Mouse (Mus musculus): ENCODE measurements around the gene Phox2a. TPM values are rescaled to one million over a fixed set of nuclear protein-coding genes. Genes with fewer than 3 reads are reported as not detected.

Phox2a gene
- polyA plus RNA-seq, 1 experiment, result not detected

DNA sequence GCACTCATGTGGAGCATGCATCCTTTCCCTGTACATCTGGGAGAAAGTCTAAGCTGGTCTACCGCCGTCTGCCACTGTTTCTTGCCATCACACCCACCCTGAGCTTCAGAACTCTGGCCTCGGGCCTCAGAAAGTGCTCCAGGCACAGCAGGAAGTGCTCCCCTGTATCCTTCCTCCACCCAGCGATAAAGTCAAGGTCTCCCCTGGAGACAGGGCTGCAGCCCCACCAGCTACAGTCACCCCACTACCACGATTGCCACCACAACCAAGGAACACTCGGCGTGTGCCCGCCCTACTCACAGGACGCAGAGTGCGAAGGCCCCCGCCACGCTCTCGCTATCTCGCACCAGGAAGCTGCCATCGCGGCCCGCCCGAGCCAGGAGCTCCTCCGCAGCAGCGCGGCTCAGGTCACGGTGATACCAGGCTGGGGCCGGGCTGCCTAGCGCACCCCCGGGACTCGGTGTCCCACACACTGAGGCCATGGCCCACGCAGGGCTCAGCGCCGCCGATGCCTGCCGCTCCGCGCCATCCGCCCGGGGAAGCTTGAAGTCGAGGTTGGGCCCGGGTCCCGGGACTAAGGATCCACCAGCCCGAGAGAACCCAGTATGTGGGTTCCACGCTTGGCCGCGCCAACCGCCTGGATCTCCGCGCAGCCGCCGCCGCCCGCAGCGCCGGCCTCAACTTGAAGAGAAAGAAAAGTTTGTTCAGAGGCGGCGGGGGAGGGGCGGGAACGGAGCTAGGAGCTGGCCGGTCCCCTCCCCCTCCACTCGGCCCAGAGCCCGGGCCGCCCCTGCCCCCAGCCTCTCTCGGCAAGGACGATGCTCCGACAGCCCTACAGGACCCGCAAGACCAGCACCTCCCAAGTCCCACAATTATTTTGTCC, 18.4 kb downstream of the Phox2a start:
- Histone ChIP-seq H3K4me3 (ENCODE audit: insufficient read depth, low read length) (peak overlapping the region; percentile 63), H3K4me1 (ENCODE audit: control insufficient read depth, insufficient read depth, low read length) (no peaks in the 10 kb centered on the region), H3K27ac (ENCODE audit: insufficient read depth, low read length) (peak overlapping the region; percentile 75)
- TF ChIP-seq POLR2A (IDR thresholded peaks at IDR 0.05; ENCODE audit: extremely low read depth, insufficient read depth, low read length), result no peak
- no peak for TF ChIP-seq CTCF (IDR thresholded peaks at IDR 0.05; ENCODE audit: extremely low read depth, insufficient read depth, low read length)

DNA sequence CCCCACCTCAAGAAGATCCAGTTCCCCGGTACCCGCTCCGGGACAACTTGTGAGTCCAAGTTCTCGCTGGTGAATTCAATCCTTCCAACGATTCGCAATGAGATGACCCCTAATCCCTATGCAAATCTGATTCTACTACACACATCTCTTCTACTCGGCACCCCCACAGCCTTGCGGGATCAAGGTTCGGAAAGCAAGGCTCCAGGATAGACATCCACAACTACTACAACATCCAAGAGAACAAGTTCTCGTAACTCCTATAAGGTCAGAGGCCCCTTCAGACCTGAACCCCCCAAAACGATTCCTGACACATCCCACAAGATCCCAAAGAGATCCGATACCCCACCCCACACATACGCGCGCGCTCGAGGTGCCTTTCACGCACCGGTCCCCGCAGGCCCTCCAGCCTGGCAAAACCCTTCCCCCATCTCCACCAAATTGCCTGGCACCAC, 19.1 kb downstream of the Phox2a start:
- Histone ChIP-seq H3K27ac (ENCODE audit: insufficient read depth, low read length) (peak overlapping the region; percentile 74), H3K4me1 (ENCODE audit: control insufficient read depth, insufficient read depth, low read length) (no peaks in the 10 kb centered on the region)
- TF ChIP-seq POLR2A (IDR thresholded peaks at IDR 0.05; ENCODE audit: extremely low read depth, insufficient read depth, low read length) (no peak), CTCF (IDR thresholded peaks at IDR 0.05; ENCODE audit: extremely low read depth, insufficient read depth, low read length) (no peak)

DNA sequence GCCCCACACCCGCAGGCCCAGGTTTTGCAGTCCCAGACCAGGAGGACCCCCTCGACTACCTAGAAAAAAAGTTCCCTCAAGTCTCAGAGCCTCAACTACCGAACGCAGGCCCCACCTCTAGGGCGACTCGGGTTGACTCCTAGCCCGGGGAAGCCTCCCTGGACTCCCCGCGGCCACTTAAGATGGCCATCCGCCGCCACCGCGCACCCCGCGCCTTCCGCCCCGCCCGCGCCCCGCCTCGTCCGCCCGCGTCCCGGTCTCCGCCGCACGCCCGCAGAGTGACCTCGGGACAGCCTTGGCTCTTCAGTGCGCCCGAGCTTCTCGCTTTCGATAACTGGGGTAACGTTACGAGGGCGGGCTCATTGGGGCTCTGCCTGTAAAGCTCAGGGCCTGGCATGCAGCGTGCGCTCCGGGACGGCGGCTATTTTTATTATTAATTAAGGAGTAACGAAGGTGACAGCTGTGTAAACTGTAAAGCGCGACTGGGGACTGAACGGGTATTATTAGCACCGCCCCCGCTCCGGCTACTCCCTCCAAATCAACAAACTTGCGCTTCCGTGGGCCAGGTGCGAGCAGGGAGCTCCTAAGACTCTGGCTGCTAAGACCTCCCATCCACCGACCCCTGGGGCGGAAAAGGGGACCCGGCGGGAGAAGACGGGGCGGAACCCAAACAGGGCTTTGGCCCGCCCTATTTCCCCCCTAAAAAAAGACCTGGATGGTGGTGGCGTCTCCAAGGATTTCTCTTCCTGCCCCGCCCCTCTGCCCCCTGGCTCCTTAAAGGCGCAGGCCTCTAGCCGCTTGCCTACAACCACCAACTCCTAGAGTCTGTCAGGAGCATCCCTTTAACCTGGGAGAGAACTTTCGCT, 19.7 kb downstream of the Phox2a start, which contains the start of gene Inppl1:
Inppl1 (minus strand) TSS at position 624 of the 866 bp plus-strand sequence.
- no peak; the same call in 1 of the 2 replicates for TF ChIP-seq POLR2A (IDR thresholded peaks at IDR 0.05; ENCODE audit: extremely low read depth, insufficient read depth, low read length)
- 0 out of 2 replicates have a peak, but pooled peaks have one; percentile 2 for TF ChIP-seq CTCF (IDR thresholded peaks at IDR 0.05; ENCODE audit: extremely low read depth, insufficient read depth, low read length)
- H3K4me1 ChIP-seq (ENCODE audit: control insufficient read depth, insufficient read depth, low read length), result no peaks in the 10 kb centered on the region
- peak within 1 kb of the TSS; percentile 63 for H3K4me3 ChIP-seq (ENCODE audit: insufficient read depth, low read length)
- H3K27ac ChIP-seq (ENCODE audit: insufficient read depth, low read length), result peak within 1 kb of the TSS; percentile 74

More for the DNA sequence above, 19.1 kb downstream of the Phox2a start:
- peak overlapping the region; percentile 63 for H3K4me3 ChIP-seq (ENCODE audit: insufficient read depth, low read length)

- Histone ChIP-seq H3K4me1 (ENCODE audit: control insufficient read depth, insufficient read depth, low read length) (no peaks in the 10 kb centered on the region), H3K4me3 (ENCODE audit: insufficient read depth, low read length) (no peak overlapping the region), H3K27ac (ENCODE audit: insufficient read depth, low read length) (no peak overlapping the region)
- no peak for TF ChIP-seq CTCF (IDR thresholded peaks at IDR 0.05; ENCODE audit: extremely low read depth, insufficient read depth, low read length)
- TF ChIP-seq POLR2A (IDR thresholded peaks at IDR 0.05; ENCODE audit: extremely low read depth, insufficient read depth, low read length), result no peak
These were observed 26.1 kb downstream of the Phox2a start for GRCm38 (mm10) chr7:101844186-101844585.

GRCm38 (mm10) chr7:101847934-101848333, 29.8 kb downstream of the Phox2a start:
- no peak for TF ChIP-seq POLR2A (IDR thresholded peaks at IDR 0.05; ENCODE audit: extremely low read depth, insufficient read depth, low read length)
- TF ChIP-seq CTCF (IDR thresholded peaks at IDR 0.05; ENCODE audit: extremely low read depth, insufficient read depth, low read length), result no peak
- no peak overlapping the region for H3K4me3 ChIP-seq (ENCODE audit: insufficient read depth, low read length)

DNA sequence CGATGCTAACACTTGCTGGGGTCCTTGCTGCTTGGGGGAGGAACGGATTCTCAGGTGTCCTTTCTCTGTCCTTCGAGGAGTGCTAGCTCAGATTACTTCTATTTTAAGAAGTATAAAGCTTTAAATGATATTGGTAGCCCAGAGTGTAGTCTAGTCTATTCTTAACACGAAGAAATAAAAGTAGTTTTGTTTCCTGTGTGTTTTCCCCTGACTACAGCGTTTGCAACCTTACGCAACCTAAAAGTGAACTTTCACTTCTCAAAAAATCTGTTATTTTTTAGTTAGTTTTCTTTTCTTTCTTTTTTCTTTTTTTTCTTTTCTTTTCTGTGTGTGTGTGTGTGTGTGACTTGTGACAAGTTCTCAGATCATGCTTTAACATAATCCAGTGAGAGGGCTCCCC, 33.6 kb downstream of the Phox2a start:
- H3K4me3 ChIP-seq (ENCODE audit: insufficient read depth, low read length), result no peak overlapping the region
- H3K4me1 ChIP-seq (ENCODE audit: control insufficient read depth, insufficient read depth, low read length), result no peaks in the 10 kb centered on the region
- no peak for TF ChIP-seq CTCF (IDR thresholded peaks at IDR 0.05; ENCODE audit: extremely low read depth, insufficient read depth, low read length)
- TF ChIP-seq POLR2A (IDR thresholded peaks at IDR 0.05; ENCODE audit: extremely low read depth, insufficient read depth, low read length), result no peak
- no peak overlapping the region for H3K27ac ChIP-seq (ENCODE audit: insufficient read depth, low read length)

More at GRCm38 (mm10) chr7:101847934-101848333, 29.8 kb downstream of the Phox2a start:
- Histone ChIP-seq H3K4me1 (ENCODE audit: control insufficient read depth, insufficient read depth, low read length) (no peaks in the 10 kb centered on the region), H3K27ac (ENCODE audit: insufficient read depth, low read length) (no peak overlapping the region)

GRCm38 (mm10) chr7:101852846-101853245, 34.7 kb downstream of the Phox2a start:
- H3K27ac ChIP-seq (ENCODE audit: insufficient read depth, low read length), result no peak overlapping the region
- no peak for TF ChIP-seq POLR2A (IDR thresholded peaks at IDR 0.05; ENCODE audit: extremely low read depth, insufficient read depth, low read length)
- TF ChIP-seq CTCF (IDR thresholded peaks at IDR 0.05; ENCODE audit: extremely low read depth, insufficient read depth, low read length), result no peak

GRCm38 (mm10) chr7:101853816-101854215, 35.7 kb downstream of the Phox2a start:
- no peak for TF ChIP-seq CTCF (IDR thresholded peaks at IDR 0.05; ENCODE audit: extremely low read depth, insufficient read depth, low read length)
- no peak for TF ChIP-seq POLR2A (IDR thresholded peaks at IDR 0.05; ENCODE audit: extremely low read depth, insufficient read depth, low read length)
- no peak overlapping the region for H3K27ac ChIP-seq (ENCODE audit: insufficient read depth, low read length)
- no peak overlapping the region for H3K4me3 ChIP-seq (ENCODE audit: insufficient read depth, low read length)
- no peaks in the 10 kb centered on the region for H3K4me1 ChIP-seq (ENCODE audit: control insufficient read depth, insufficient read depth, low read length)

More at GRCm38 (mm10) chr7:101852846-101853245, 34.7 kb downstream of the Phox2a start:
- Histone ChIP-seq H3K4me1 (ENCODE audit: control insufficient read depth, insufficient read depth, low read length) (no peaks in the 10 kb centered on the region), H3K4me3 (ENCODE audit: insufficient read depth, low read length) (no peak overlapping the region)

DNA sequence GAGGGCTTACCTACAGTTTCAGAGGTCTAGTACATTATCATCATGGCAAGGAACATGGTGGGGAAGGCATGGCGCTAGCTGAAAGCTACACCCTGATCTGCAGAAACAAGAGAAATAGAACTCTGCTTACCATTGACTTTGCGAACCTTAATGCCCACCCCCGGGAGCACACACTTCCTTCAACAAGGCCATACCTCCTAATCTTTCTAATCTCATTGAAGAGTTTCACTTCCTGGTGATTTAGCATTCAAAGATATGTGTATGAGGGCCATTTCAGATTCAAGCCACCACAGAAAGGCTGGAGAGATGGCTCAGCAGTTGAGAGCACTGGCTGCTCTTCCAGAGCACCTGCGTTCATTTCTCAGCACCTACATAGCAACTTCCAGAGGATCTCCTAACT, 39.0 kb downstream of the Phox2a start, which contains the start of gene Folr2:
Folr2 (minus strand) TSS at position 101 of the 400 bp plus-strand sequence.
- Histone ChIP-seq H3K4me1 (ENCODE audit: control insufficient read depth, insufficient read depth, low read length) (no peaks in the 10 kb centered on the region), H3K27ac (ENCODE audit: insufficient read depth, low read length) (no peak within 1 kb of the TSS), H3K4me3 (ENCODE audit: insufficient read depth, low read length) (no peak within 1 kb of the TSS)
- TF ChIP-seq CTCF (IDR thresholded peaks at IDR 0.05; ENCODE audit: extremely low read depth, insufficient read depth, low read length), result no peak
- TF ChIP-seq POLR2A (IDR thresholded peaks at IDR 0.05; ENCODE audit: extremely low read depth, insufficient read depth, low read length), result no peak

Measured in cortical plate, adult 2 months (tissue).